Mouse (Mus musculus): ENCODE measurements around the gene Olfr638.
"Not testable (repeated sequence)": the region's sequence is repeated elsewhere in the genome, so short reads cannot be mapped to it uniquely, and the experiment has no call there.

Olfr638 gene

DNA sequence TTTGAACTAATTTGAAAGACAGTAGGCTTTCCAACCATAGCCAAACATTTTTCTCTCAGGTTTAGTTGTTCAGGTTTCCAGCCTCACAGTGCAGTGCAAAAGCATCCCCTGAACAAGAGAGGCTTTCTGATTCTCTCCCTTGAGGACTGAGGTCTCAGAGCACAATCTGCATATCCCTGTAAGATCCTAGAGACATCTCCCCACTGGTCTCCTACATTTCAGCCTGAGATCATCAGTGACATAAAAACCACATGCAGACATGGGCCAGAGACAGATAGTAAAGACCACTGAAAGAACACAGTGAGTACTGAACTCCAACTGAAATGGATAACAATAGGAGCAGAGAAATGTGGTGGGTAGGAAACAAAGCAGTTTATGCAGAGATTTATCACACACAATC is at the start of gene Olfr638:
Gene Olfr638, plus strand, starts transcription at position 301 of the 400 bp plus-strand sequence.
- in situ Hi-C loops (cut with MboI; ENCODE audit: low sequenced_read_pairs): no loop called here

DNA sequence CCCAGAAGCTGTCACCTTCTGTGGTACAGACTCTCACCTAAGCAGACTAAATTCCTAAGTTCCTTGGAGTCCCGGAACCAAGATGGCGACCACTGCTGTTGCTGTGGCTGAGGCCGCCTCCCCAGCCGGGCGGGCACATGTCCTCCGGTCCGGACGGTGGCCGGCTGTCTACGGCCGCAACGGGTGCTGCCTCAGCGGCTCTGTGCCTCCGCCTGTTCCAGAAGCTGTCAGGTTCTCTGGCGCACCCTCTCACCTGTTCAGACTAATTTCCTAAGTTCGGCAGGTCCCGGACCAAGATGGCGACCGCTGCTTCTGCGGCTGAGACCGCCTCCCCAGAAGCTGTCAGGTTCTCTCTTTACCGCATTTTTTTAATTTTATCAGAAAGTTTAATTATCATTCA is 31.7 kb upstream of the Olfr638 start:
- in situ Hi-C loops (cut with MboI; ENCODE audit: low sequenced_read_pairs): not testable (repeated sequence)

DNA sequence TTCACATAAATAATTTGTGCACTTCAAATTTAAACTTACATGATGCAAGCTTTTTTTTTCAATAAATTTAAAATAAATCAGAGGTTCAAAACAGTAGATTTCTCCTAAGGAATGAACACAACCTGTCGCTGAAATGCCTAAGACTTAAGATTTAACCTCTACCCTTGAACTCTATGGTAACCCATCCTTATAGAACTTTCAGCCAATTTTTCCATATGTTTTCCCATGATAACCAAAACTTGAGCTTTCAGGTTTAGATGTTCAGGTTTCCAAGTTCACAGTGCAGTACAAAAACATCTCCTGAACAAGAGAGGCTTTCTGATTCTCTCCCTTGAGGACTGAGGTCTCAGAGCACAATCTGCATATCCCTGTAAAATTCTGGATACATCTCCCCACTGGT is 27.7 kb upstream of the Olfr638 start, which contains the start of gene Olfr635:
Gene Olfr635, plus strand, starts transcription at position 301 of the 400 bp plus-strand sequence.
- in situ Hi-C loops (cut with MboI; ENCODE audit: low sequenced_read_pairs): no loop called here

GRCm38 (mm10) chr7:103971782-103972181 is 26.8 kb upstream of the Olfr638 start:
- in situ Hi-C loops (cut with MboI; ENCODE audit: low sequenced_read_pairs): no loop called here

GRCm38 (mm10) chr7:103999124-103999523 is 578 bp downstream of the Olfr638 start:
- in situ Hi-C loops (cut with MboI; ENCODE audit: low sequenced_read_pairs): no loop called here

GRCm38 (mm10) chr7:104017203-104017602 is 18.7 kb downstream of the Olfr638 start, which contains the start of gene Olfr639:
Olfr639 (minus strand) TSS chr7:104017303.
- in situ Hi-C loops (cut with MboI; ENCODE audit: low sequenced_read_pairs): no loop called here

DNA sequence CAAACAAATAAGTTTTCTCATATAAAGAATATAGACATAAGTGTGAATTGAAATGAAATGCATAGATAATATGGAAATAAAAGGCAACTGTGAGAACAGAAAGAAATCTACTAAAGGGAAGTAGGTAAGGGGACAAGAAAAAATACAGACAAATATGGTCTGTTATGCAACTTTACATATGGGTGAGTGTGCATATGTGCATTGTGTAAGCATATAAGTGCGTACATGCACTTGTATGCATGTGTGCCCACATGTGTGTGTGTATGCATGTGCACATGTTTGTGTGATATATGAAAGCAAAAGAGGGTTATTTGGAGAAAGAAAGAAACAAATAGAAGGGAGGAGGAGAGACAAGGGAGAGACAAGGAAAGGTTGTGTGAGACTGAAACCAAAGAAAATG is 20.4 kb downstream of the Olfr638 start:
- in situ Hi-C loops (cut with MboI; ENCODE audit: low sequenced_read_pairs): no loop called here

DNA sequence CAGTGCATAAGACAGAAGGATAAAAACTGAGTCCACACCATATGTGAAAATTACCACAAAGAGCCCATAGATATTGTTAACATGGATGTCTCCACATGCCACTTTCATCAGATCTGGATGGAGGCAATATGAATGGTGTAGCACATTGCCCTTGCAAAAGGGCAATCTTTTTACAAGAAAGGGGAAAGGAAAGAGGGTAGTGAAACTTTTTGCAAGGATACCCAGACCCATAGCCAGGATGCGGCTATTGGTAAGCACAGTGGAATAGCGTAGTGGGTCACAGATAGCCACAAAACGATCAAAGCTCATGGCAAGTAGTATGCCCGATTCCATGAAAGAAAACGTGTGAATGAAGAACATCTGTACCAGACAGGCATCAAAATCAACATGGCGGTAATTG is 23.1 kb downstream of the Olfr638 start:
- in situ Hi-C loops (cut with MboI; ENCODE audit: low sequenced_read_pairs): no loop called here

DNA sequence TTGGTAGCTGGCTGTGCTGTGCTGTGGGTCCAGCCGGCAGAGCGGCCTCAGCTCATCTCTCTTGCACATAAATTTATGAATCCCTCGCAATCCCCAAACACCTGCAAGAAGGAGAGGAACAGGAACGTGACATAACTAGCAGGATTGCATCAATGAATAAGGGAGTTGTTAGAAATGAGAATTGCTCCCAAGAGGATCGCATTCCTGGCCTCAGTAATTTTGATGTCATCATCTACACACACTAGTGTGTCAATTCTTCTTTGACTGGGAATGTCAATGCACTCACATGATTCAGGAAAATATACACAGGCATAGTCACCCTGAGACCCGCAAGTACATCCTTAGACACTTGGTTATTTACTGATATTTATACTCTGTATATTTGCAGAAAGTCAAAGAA is 26.9 kb downstream of the Olfr638 start, which contains the start of gene Olfr640:
Gene Olfr640, minus strand, starts transcription at position 101 of the 400 bp plus-strand sequence.
- in situ Hi-C loops (cut with MboI; ENCODE audit: low sequenced_read_pairs): no loop called here

DNA sequence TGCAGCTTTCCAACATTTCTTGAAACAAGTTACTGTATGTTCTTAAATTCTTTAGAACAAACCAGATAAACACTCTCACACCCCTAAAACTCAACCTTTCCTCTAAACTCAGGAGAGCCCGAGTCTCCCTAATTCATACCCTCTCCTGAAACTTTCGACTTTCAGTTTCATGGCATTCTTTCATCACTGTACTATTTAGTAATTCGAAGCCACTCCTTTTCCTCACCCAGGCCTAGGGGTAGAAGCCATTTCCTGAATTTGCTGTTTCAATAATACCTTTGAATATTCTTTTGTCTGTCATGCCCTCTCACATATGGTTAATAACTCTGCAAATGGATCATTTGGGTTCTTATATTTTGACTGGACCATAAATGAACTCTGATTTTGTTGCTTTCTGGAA is 28.4 kb downstream of the Olfr638 start:
- in situ Hi-C loops (cut with MboI; ENCODE audit: low sequenced_read_pairs): no loop called here

DNA sequence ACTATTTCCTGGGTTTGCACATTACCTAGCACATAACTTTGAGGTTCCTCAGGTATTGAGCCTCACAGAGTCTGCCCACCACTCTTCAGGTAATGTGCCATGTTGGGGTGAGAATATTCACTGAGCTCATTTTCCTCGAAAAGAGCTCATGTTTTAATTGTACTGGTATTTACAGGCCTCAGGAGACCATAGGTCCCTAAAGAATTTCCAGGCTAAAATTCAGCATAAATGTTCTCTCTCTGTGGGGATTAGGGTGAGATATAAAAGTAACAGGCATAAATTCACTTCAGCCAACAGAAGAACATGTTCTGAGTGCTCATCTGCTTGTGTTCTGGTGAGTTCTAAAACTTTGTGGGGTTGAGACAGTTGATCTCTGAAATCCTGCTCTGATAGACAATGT is 36.6 kb downstream of the Olfr638 start, which contains the start of gene Olfr641:
Gene Olfr641, plus strand, starts transcription at position 301 of the 400 bp plus-strand sequence.
- in situ Hi-C loops (cut with MboI; ENCODE audit: low sequenced_read_pairs): no loop called here

DNA sequence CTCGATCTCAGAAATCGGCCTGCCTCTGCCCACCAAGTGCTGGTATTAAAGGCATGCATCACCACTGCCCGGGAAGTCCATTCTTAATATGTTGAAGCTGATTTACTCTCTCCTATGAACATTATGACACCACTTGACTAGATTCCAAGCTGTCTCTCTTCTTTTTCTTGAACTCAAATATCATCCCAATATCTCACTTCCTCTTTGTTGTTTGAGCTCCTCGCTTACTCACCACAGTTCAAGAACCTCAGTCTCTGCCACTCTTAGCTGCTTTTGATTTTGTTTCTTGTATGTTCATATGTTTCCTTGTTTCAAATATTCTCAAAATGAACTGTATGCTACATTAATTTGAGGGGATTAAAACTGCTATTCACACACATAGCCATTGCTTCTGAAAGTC is 52.2 kb downstream of the Olfr638 start:
- in situ Hi-C loops (cut with MboI; ENCODE audit: low sequenced_read_pairs): no loop called here

DNA sequence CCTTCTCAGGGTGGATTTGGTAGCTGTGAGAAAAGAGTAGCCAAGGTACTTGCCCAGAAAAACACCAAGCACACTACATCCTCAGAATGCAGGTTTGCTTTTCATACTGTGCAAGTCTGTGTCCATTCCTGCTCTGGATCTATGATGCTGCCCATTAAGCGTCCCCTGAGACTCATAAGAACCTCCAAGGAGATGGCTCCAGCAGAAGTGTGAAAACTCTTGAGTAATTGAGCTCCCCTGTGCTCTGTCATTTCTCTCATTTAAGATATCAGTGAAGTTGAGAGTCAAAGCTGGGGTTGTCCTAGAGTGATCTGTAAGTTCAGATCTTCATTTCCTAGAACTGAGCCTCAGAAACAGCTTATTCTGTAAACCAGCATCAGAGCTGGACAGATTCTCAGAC is 54.0 kb downstream of the Olfr638 start, which contains the start of gene Olfr642:
Gene Olfr642, minus strand, starts transcription at position 101 of the 400 bp plus-strand sequence.
- in situ Hi-C loops (cut with MboI; ENCODE audit: low sequenced_read_pairs): no loop called here

All from CH12F3 (cell line).